Mouse (Mus musculus) embryonic fibroblast, embryonic 13.5 days (primary cell): Measurements from ENCODE around the gene Fam217a. TPM values are rescaled to one million over a fixed set of nuclear protein-coding genes. Genes with fewer than 3 reads are reported as not detected.
"Not testable (repeated sequence)": the region's sequence is repeated elsewhere in the genome, so short reads cannot be mapped to it uniquely, and the experiment has no call there.

Experiments
- H3K27ac ChIP-seq: 2 replicates; pipeline ENCODE4 v1.5.1; 2012; ENCODE audit warnings: low read length, control low read depth, inconsistent platforms; ENCODE audit not compliant: insufficient read depth
- H3K4me1 ChIP-seq: 2 replicates; pipeline ENCODE4 v1.6.1; 2011; ENCODE audit warnings: low read length; ENCODE audit not compliant: control insufficient read depth, insufficient read depth
- H3K4me3 ChIP-seq: 2 replicates; pipeline ENCODE4 v1.5.1; 2011; ENCODE audit warnings: mild to moderate bottlenecking, control low read depth, low read length; ENCODE audit not compliant: insufficient read depth
- CTCF ChIP-seq: IDR thresholded peaks from 2 replicates; pipeline ENCODE4 v1.5.1; 2011; ENCODE audit warnings: mild to moderate bottlenecking, control low read depth, low read length, moderate library complexity, borderline replicate concordance; ENCODE audit not compliant: insufficient read depth
- POLR2A ChIP-seq: IDR thresholded peaks from 2 replicates; pipeline ENCODE4 v1.6.1; 2011; ENCODE audit warnings: low read depth, mild to moderate bottlenecking, control low read depth, low read length, moderate library complexity
- polyA plus RNA-seq: library from polyadenylated mRNA; stranded (reverse); fragments of >200 nt; gene quantifications from 2 replicates; pipeline ENCODE4 v1.2.4, GENCODE M21; 2011; ENCODE audit warnings: low read depth; ENCODE audit not compliant: missing spikeins, insufficient read length

The Fam217a gene
- not detected in 2 replicates for polyA plus RNA-seq

- no peak within 1 kb of the TSS for H3K4me3 ChIP-seq
- no peak within 1 kb of the TSS for H3K27ac ChIP-seq
- no peak for TF ChIP-seq POLR2A
- TF ChIP-seq CTCF = no peak
- H3K4me1 ChIP-seq = no peaks in the 10 kb centered on the region
Measured at GRCm38 (mm10) chr13:34924210-34924609, at the start of gene Fam217a, which contains the start of gene 4933417A18Rik. Fam217a (minus strand) TSS chr13:34924310. 4933417A18Rik (plus strand) TSS chr13:34924409.

- H3K4me3 ChIP-seq = no peak overlapping the region
- TF ChIP-seq CTCF (no peak), POLR2A (no peak)
- no peaks in the 10 kb centered on the region for H3K4me1 ChIP-seq
Measured at GRCm38 (mm10) chr13:34973770-34974169, 49.7 kb upstream of the Fam217a start.

GRCm38 (mm10) chr13:34973149-34973548, 49.0 kb upstream of the Fam217a start:
- Histone ChIP-seq H3K4me3 (no peak overlapping the region), H3K4me1 (no peaks in the 10 kb centered on the region), H3K27ac (no peak overlapping the region)
- TF ChIP-seq POLR2A = no peak
- TF ChIP-seq CTCF = no peak

More at GRCm38 (mm10) chr13:34973770-34974169, 49.7 kb upstream of the Fam217a start:
- H3K27ac ChIP-seq = no peak overlapping the region

- not testable (repeated sequence) for H3K27ac ChIP-seq, H3K4me1 ChIP-seq, H3K4me3 ChIP-seq
Measured at GRCm38 (mm10) chr13:34972456-34972855, 48.3 kb upstream of the Fam217a start.

GRCm38 (mm10) chr13:34965647-34966046, 41.5 kb upstream of the Fam217a start:
- H3K4me3 ChIP-seq, H3K27ac ChIP-seq: not testable (repeated sequence)

GRCm38 (mm10) chr13:34964866-34965265, 40.8 kb upstream of the Fam217a start:
- no peak overlapping the region for H3K27ac ChIP-seq
- H3K4me3 ChIP-seq = no peak overlapping the region
- H3K4me1 ChIP-seq = 0 out of 2 replicates have a peak, but pooled peaks cover 3% of the 10 kb centered on the region
- TF ChIP-seq POLR2A = no peak
- no peak for TF ChIP-seq CTCF

More at GRCm38 (mm10) chr13:34965647-34966046, 41.5 kb upstream of the Fam217a start:
- H3K4me1 ChIP-seq = not testable (repeated sequence)

GRCm38 (mm10) chr13:34964419-34964818, 40.3 kb upstream of the Fam217a start:
- Histone ChIP-seq H3K27ac (no peak overlapping the region), H3K4me3 (peak overlapping the region; percentile 52; the same call in 1 of the 2 replicates), H3K4me1 (0 out of 2 replicates have a peak, but pooled peaks cover 3% of the 10 kb centered on the region)
- TF ChIP-seq CTCF (no peak), POLR2A (no peak)

GRCm38 (mm10) chr13:34963511-34964397, 39.6 kb upstream of the Fam217a start, which contains the start of gene Eci3:
Eci3 (minus strand) TSS chr13:34963810.
- no peak within 1 kb of the TSS for H3K27ac ChIP-seq
- H3K4me3 ChIP-seq = peak within 1 kb of the TSS; percentile 52
- H3K4me1 ChIP-seq = 0 out of 2 replicates have a peak, but pooled peaks cover 3% of the 10 kb centered on the region
- TF ChIP-seq POLR2A (no peak), CTCF (no peak)

- H3K4me3 ChIP-seq = no peak overlapping the region
- no peak overlapping the region for H3K27ac ChIP-seq
- 0 out of 2 replicates have a peak, but pooled peaks cover 3% of the 10 kb centered on the region for H3K4me1 ChIP-seq
- no peak for TF ChIP-seq CTCF
- TF ChIP-seq POLR2A = no peak
Measured at GRCm38 (mm10) chr13:34960996-34961770, 37.1 kb upstream of the Fam217a start.

GRCm38 (mm10) chr13:34958158-34958557, 34.0 kb upstream of the Fam217a start:
- not testable (repeated sequence) for H3K4me3 ChIP-seq, H3K27ac ChIP-seq, H3K4me1 ChIP-seq
